Mouse (Mus musculus) thymus, adult 2 months (tissue): ENCODE measurements around the gene Zfp981.
"Not testable (repeated sequence)": the region's sequence is repeated elsewhere in the genome, so short reads cannot be mapped to it uniquely, and the experiment has no call there.

Experiments used
- CTCF ChIP-seq: fragments of 200-500 bp; IDR thresholded peaks from 2 replicates; pipeline ENCODE4 v1.5.1; 2012; ENCODE audit warnings: mild to moderate bottlenecking, control low read depth, low read length, moderate library complexity, borderline replicate concordance; ENCODE audit not compliant: control insufficient read depth, poor library complexity, insufficient read depth; ENCODE audit errors: extremely low read depth
- POLR2A ChIP-seq: fragments of 200-500 bp; IDR thresholded peaks from 2 replicates; pipeline ENCODE4 v1.6.1; 2012; ENCODE audit warnings: mild to moderate bottlenecking, low read length, control low read depth, moderate library complexity; ENCODE audit not compliant: control insufficient read depth, poor library complexity, insufficient read depth; ENCODE audit errors: extremely low read depth

GRCm38 (mm10) chr4:146460685-146461084, 41.1 kb upstream of the Zfp981 start:
- TF ChIP-seq POLR2A, CTCF: not testable (repeated sequence)
